Mouse (Mus musculus): Measurements from ENCODE around the gene Armc9. TPM values are rescaled to one million over a fixed set of nuclear protein-coding genes. Genes with fewer than 3 reads are reported as not detected.

The Armc9 gene
- polyA plus RNA-seq, 1 experiment from 2014 or later = 40.8 TPM

DNA sequence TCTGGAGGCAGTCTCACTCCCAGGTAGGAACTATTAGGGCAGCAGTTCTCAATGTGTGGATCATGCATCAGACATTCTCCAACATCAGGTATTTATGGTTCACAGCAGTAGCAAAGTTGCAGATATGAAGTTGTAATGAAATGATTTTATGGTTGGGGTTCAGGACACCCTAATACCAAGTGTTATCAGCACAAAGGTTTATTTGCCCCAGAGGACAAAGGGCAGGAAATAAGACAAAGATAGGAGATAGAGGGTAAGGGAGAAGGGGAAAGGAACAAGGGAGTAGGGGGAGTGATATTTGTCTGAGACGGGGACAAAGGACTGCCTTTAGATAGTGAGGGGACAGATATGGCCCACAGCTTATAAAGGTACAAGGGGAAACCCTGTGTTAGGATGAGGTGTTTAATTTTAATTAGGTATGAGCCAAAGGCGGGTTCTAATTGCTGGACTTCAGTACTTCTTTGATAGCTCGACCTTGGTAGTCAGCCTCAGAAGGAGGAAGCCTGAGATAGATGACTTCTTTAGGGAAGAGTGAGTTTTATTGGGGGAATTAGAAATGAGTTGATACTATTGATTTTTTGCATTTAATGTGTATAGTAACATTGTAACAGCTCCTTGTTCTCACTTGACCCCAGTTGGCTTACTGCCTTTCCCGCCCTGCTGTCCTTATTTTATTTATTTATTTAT, 29.1 kb downstream of the Armc9 start:
- ATAC-seq = no peak
- no peaks in the 10 kb centered on the region for H3K4me1 ChIP-seq (ENCODE audit: control insufficient read depth, insufficient read depth, low read length)
- 89% methylated on average over 4 of the region's 4 CpGs for WGBS
- no peak overlapping the region for H3K4me3 ChIP-seq (ENCODE audit: low read depth, low read length)
- H3K27me3 ChIP-seq (ENCODE audit: control insufficient read depth, insufficient read depth, low read depth, low read length) = no peaks in the 10 kb centered on the region
- H3K4me2 ChIP-seq (ENCODE audit: low read length) = no peak overlapping the region
- H3K27ac ChIP-seq (ENCODE audit: low read length) = no peak overlapping the region
- no peaks in the 10 kb centered on the region for H3K9me3 ChIP-seq (replicated peaks; ENCODE audit: control insufficient read depth, low read length, poor library complexity, severe bottlenecking)
- H3K36me3 ChIP-seq (ENCODE audit: control insufficient read depth, insufficient read depth, low read length) = peaks cover 2% of the 10 kb centered on the region; the same call in 1 of the 2 replicates
- no peak overlapping the region for H3K9ac ChIP-seq (ENCODE audit: low read depth, low read length)

DNA sequence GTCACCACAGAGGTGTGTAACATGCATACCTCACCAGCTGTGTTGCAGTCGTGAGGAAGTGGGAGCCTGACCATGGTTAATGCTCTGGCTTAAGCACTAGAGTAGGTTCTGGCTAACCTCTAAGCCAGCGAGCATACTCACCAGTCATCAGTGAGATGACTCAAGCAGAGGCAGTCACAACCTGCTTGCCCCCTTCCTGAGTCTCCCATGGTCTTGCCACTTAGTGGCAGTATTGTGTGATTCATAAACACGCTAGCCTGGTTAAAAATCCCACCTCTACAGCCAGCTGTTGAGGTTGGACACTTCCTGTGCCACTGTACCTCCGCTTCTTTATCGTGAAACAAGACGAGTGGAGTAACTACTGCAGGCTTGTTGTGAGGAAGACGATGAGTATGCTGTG, 32.2 kb downstream of the Armc9 start:
- Histone ChIP-seq H3K27me3 (ENCODE audit: control insufficient read depth, insufficient read depth, low read depth, low read length) (no peaks in the 10 kb centered on the region), H3K9ac (ENCODE audit: low read depth, low read length) (no peak overlapping the region), H3K4me3 (ENCODE audit: low read depth, low read length) (no peak overlapping the region), H3K9me3 (replicated peaks; ENCODE audit: control insufficient read depth, low read length, poor library complexity, severe bottlenecking) (no peaks in the 10 kb centered on the region), H3K4me2 (ENCODE audit: low read length) (no peak overlapping the region), H3K36me3 (ENCODE audit: control insufficient read depth, insufficient read depth, low read length) (peaks cover 12% of the 10 kb centered on the region; the same call in 1 of the 2 replicates), H3K4me1 (ENCODE audit: control insufficient read depth, insufficient read depth, low read length) (no peaks in the 10 kb centered on the region), H3K27ac (ENCODE audit: low read length) (no peak overlapping the region)
- ATAC-seq = no peak
- WGBS = 91% methylated on average over 7 of the region's 7 CpGs

DNA sequence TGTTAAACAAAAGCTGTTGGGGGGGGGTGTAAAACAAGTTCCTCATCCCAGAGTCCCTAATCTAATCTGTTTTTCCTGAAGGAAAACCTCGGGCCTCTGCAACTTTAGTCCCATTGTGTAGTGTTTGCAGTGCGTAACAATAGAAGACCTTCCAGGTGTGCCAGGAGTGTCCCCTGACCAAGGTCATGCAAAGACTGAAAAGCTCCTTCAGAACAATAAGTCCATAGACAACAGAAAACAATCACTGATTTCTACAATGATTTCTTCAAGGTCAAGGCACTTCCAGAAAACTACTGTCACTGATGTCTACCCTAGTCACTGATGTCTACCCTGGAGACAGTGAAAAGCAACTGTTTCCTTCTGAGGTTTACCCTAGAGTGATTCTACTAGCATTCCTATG, 33.3 kb downstream of the Armc9 start:
- no peak for ATAC-seq

GRCm38 (mm10) chr1:86188271-86188670, 33.7 kb downstream of the Armc9 start:
- ATAC-seq = no peak
- no peak overlapping the region for H3K4me3 ChIP-seq (ENCODE audit: low read depth, low read length)
- no peak overlapping the region for H3K9ac ChIP-seq (ENCODE audit: low read depth, low read length)
- no peaks in the 10 kb centered on the region for H3K27me3 ChIP-seq (ENCODE audit: control insufficient read depth, insufficient read depth, low read depth, low read length)
- H3K27ac ChIP-seq (ENCODE audit: low read length) = no peak overlapping the region
- H3K4me2 ChIP-seq (ENCODE audit: low read length) = no peak overlapping the region
- H3K9me3 ChIP-seq (replicated peaks; ENCODE audit: control insufficient read depth, low read length, poor library complexity, severe bottlenecking) = no peaks in the 10 kb centered on the region
- no peaks in the 10 kb centered on the region for H3K4me1 ChIP-seq (ENCODE audit: control insufficient read depth, insufficient read depth, low read length)
- WGBS = 85% methylated on average over 2 of the region's 2 CpGs
- H3K36me3 ChIP-seq (ENCODE audit: control insufficient read depth, insufficient read depth, low read length) = peaks cover 12% of the 10 kb centered on the region; the same call in 1 of the 2 replicates

More for the DNA sequence above, 33.3 kb downstream of the Armc9 start:
- Histone ChIP-seq H3K4me2 (ENCODE audit: low read length) (no peak overlapping the region), H3K36me3 (ENCODE audit: control insufficient read depth, insufficient read depth, low read length) (peaks cover 12% of the 10 kb centered on the region; the same call in 1 of the 2 replicates), H3K4me1 (ENCODE audit: control insufficient read depth, insufficient read depth, low read length) (no peaks in the 10 kb centered on the region), H3K9me3 (replicated peaks; ENCODE audit: control insufficient read depth, low read length, poor library complexity, severe bottlenecking) (no peaks in the 10 kb centered on the region), H3K27ac (ENCODE audit: low read length) (no peak overlapping the region), H3K9ac (ENCODE audit: low read depth, low read length) (no peak overlapping the region), H3K4me3 (ENCODE audit: low read depth, low read length) (no peak overlapping the region), H3K27me3 (ENCODE audit: control insufficient read depth, insufficient read depth, low read depth, low read length) (no peaks in the 10 kb centered on the region)
- WGBS = 65% methylated on average over 2 of the region's 2 CpGs

- no peaks in the 10 kb centered on the region for H3K9me3 ChIP-seq (replicated peaks; ENCODE audit: control insufficient read depth, low read length, poor library complexity, severe bottlenecking)
- ATAC-seq = no peak
- no peaks in the 10 kb centered on the region for H3K27me3 ChIP-seq (ENCODE audit: control insufficient read depth, insufficient read depth, low read depth, low read length)
- peaks cover 15% of the 10 kb centered on the region; the same call in 1 of the 2 replicates for H3K36me3 ChIP-seq (ENCODE audit: control insufficient read depth, insufficient read depth, low read length)
- H3K4me3 ChIP-seq (ENCODE audit: low read depth, low read length) = no peak overlapping the region
- H3K27ac ChIP-seq (ENCODE audit: low read length) = no peak overlapping the region
- no peaks in the 10 kb centered on the region for H3K4me1 ChIP-seq (ENCODE audit: control insufficient read depth, insufficient read depth, low read length)
- no peak overlapping the region for H3K9ac ChIP-seq (ENCODE audit: low read depth, low read length)
- WGBS = 83% methylated on average over 6 of the region's 6 CpGs
- no peak overlapping the region for H3K4me2 ChIP-seq (ENCODE audit: low read length)
These were observed 34.6 kb downstream of the Armc9 start for GRCm38 (mm10) chr1:86189034-86189702.

DNA sequence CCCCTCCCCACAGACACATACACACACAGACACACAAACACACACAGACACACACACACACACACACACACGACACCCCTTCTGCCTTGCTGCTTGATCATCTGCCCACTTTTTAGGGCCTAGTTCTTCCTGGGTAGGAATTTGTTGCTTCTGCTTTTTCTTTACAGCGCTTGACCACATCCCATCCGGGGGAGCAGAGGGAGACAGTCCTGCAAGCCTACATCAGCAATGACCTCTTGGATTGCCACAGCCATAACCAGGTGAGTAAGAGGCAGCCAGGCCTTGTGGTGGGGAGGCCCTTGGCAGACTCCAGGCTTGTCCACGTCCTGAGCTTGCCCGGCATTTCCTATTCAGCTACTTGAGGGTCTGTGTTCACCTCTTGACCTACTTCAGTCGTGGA, 36.3 kb downstream of the Armc9 start:
- H3K4me2 ChIP-seq (ENCODE audit: low read length) = no peak overlapping the region
- WGBS = 89% methylated on average over 6 of the region's 6 CpGs
- H3K27me3 ChIP-seq (ENCODE audit: control insufficient read depth, insufficient read depth, low read depth, low read length) = no peaks in the 10 kb centered on the region
- no peak overlapping the region for H3K9ac ChIP-seq (ENCODE audit: low read depth, low read length)
- H3K27ac ChIP-seq (ENCODE audit: low read length) = no peak overlapping the region
- H3K4me1 ChIP-seq (ENCODE audit: control insufficient read depth, insufficient read depth, low read length) = no peaks in the 10 kb centered on the region
- H3K9me3 ChIP-seq (replicated peaks; ENCODE audit: control insufficient read depth, low read length, poor library complexity, severe bottlenecking) = no peaks in the 10 kb centered on the region
- H3K4me3 ChIP-seq (ENCODE audit: low read depth, low read length) = no peak overlapping the region
- peaks cover 19% of the 10 kb centered on the region; the same call in 1 of the 2 replicates for H3K36me3 ChIP-seq (ENCODE audit: control insufficient read depth, insufficient read depth, low read length)
- no peak for ATAC-seq

DNA sequence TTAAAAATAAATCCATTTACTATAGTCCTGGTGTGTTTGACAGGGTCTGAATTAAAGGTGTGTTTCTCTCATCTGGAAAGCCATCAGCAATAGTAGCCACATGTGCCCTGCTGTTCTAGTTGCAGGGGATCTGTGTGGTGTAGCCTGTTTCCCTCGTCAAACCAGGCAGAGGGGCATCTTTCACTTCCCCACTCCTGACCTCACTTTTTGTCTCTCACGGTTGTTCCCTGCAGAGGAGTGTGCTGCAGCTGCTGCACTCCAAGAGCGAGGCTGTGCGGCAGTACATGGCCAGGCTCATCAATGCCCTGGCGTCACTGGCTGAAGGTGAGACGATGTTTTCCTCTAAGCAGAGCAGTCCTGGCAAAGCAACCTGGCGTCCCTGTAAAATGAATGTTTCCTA, 39.5 kb downstream of the Armc9 start:
- Histone ChIP-seq H3K4me2 (ENCODE audit: low read length) (no peak overlapping the region), H3K9ac (ENCODE audit: low read depth, low read length) (no peak overlapping the region), H3K36me3 (ENCODE audit: control insufficient read depth, insufficient read depth, low read length) (peaks cover 30% of the 10 kb centered on the region), H3K4me3 (ENCODE audit: low read depth, low read length) (no peak overlapping the region), H3K27ac (ENCODE audit: low read length) (no peak overlapping the region), H3K9me3 (replicated peaks; ENCODE audit: control insufficient read depth, low read length, poor library complexity, severe bottlenecking) (no peaks in the 10 kb centered on the region), H3K27me3 (ENCODE audit: control insufficient read depth, insufficient read depth, low read depth, low read length) (no peaks in the 10 kb centered on the region), H3K4me1 (ENCODE audit: control insufficient read depth, insufficient read depth, low read length) (no peaks in the 10 kb centered on the region)
- WGBS = 77% methylated on average over 7 of the region's 7 CpGs
- ATAC-seq = no peak

DNA sequence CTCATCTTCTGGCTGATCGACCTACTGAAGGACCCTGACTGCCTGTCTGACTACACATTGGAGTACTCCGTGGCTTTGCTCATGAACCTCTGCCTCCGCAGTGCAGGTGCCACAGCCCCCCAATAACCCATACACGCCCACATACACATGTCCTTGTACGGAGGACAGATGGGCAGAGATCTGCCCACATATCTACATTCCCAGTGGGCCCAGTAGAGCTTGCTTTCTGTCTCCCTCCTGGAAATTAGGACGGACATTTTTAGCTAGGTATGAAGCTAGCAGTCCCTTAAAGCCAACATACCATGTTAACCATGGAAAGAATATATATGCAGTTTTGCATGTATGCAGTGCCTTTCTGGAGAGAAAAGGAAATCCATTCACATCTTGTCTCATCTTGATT, 43.7 kb downstream of the Armc9 start:
- Histone ChIP-seq H3K36me3 (ENCODE audit: control insufficient read depth, insufficient read depth, low read length) (peaks cover 59% of the 10 kb centered on the region), H3K4me2 (ENCODE audit: low read length) (no peak overlapping the region), H3K4me3 (ENCODE audit: low read depth, low read length) (no peak overlapping the region), H3K9me3 (replicated peaks; ENCODE audit: control insufficient read depth, low read length, poor library complexity, severe bottlenecking) (no peaks in the 10 kb centered on the region), H3K9ac (ENCODE audit: low read depth, low read length) (no peak overlapping the region), H3K27ac (ENCODE audit: low read length) (no peak overlapping the region), H3K27me3 (ENCODE audit: control insufficient read depth, insufficient read depth, low read depth, low read length) (no peaks in the 10 kb centered on the region), H3K4me1 (ENCODE audit: control insufficient read depth, insufficient read depth, low read length) (no peaks in the 10 kb centered on the region)
- 74% methylated on average over 6 of the region's 6 CpGs for WGBS
- no peak for ATAC-seq

DNA sequence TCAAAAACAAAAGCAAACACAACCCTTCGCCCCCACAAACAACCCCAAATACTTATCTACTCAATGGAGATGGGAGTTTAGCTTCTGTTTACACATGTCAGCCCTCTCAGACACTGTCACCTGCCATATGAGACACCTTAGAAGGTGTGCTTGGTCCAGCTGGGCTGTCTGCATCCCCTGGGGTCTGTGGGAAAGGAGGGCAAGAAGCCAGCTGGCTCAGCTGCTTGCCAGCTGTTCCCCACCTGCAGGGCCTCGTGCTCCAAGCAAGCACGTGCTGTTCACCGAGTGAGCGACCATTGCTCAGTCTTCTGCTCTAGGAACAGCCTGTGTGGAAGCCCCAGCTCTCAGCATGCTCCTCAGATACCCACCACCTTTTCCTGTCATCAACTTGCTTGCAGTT, 44.4 kb downstream of the Armc9 start:
- H3K27me3 ChIP-seq (ENCODE audit: control insufficient read depth, insufficient read depth, low read depth, low read length) = no peaks in the 10 kb centered on the region
- WGBS = 84% methylated on average over 5 of the region's 5 CpGs
- H3K36me3 ChIP-seq (ENCODE audit: control insufficient read depth, insufficient read depth, low read length) = peaks cover 65% of the 10 kb centered on the region
- no peaks in the 10 kb centered on the region for H3K4me1 ChIP-seq (ENCODE audit: control insufficient read depth, insufficient read depth, low read length)
- no peaks in the 10 kb centered on the region for H3K9me3 ChIP-seq (replicated peaks; ENCODE audit: control insufficient read depth, low read length, poor library complexity, severe bottlenecking)
- no peak for ATAC-seq
- H3K4me2 ChIP-seq (ENCODE audit: low read length) = no peak overlapping the region
- no peak overlapping the region for H3K27ac ChIP-seq (ENCODE audit: low read length)
- no peak overlapping the region for H3K4me3 ChIP-seq (ENCODE audit: low read depth, low read length)
- H3K9ac ChIP-seq (ENCODE audit: low read depth, low read length) = no peak overlapping the region
